Mouse (Mus musculus): ENCODE data around the gene 4930453N24Rik. TPM values are rescaled to one million over a fixed set of nuclear protein-coding genes. Genes with fewer than 3 reads are reported as not detected.

The 4930453N24Rik gene
- total RNA-seq, 2 experiments from 2014 or later = 21.7 to 22.0 TPM

- peak; percentile 34 to 71 for DNase-seq (ENCODE audit: low spot score in 2 of 2)
Measured at GRCm38 (mm10) chr16:64723273-64724057, 47.5 kb downstream of the 4930453N24Rik start.

- no peak for DNase-seq (ENCODE audit: low spot score in 2 of 2)
Measured at GRCm38 (mm10) chr16:64721542-64721941, 49.4 kb downstream of the 4930453N24Rik start.

- no peak for DNase-seq (ENCODE audit: low spot score in 2 of 2)
Measured at GRCm38 (mm10) chr16:64719096-64719495, 51.9 kb downstream of the 4930453N24Rik start.

- no peak for DNase-seq (ENCODE audit: low spot score in 2 of 2)
Measured at GRCm38 (mm10) chr16:64717814-64718213, 53.1 kb downstream of the 4930453N24Rik start.

- DNase-seq (ENCODE audit: low spot score in 2 of 2) = peak; percentile 71 to 77
Measured at GRCm38 (mm10) chr16:64711816-64712215, 59.1 kb downstream of the 4930453N24Rik start.

Other genes starting within 250 kb of the 4930453N24Rik start
- gene Csnka2ip, start 168.8 kb downstream of the 4930453N24Rik start, total RNA-seq (2021) = 1 to 10 TPM; 2.0 to 2.3 TPM
- 10 to 100 TPM; 16.2 to 16.6 TPM for gene Zfp654, start 80.5 kb upstream of the 4930453N24Rik start, total RNA-seq (2021)
- 10 to 100 TPM; 62.7 to 64.9 TPM for gene Cggbp1, start 80.8 kb upstream of the 4930453N24Rik start, total RNA-seq (2021)